Mouse (Mus musculus): ENCODE measurements around the gene Acat1.

DNA sequence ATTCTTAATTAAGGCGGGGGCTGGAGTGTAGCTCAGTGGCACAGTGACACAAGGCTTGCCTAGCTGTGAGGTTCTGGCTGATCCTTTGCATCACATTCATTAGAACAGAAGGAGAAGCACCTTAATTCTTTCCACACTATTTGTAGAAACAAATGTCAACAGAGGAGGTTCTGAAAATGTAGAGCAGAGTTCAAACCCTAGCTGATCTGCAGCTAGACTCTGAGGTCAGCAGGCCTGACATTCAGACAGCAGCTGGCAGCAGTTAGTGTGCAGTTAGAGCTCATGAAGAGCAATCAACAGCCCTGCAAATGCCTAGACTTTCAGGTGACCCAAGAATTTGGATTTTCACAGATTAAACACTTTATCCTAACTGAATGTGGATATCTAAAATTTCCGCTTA, 8.6 kb downstream of the Acat1 start:
- no peak for TF ChIP-seq CTCF (IDR thresholded peaks at IDR 0.05; ENCODE audit: low read depth, low read length)
- no peak for TF ChIP-seq POLR2A (IDR thresholded peaks at IDR 0.05; ENCODE audit: insufficient read depth, low read length)
